Mouse (Mus musculus) forebrain, embryonic 11.5 days (tissue): ENCODE measurements around the gene Gm13889. TPM values are rescaled to one million over a fixed set of nuclear protein-coding genes. Genes with fewer than 3 reads are reported as not detected.

ENCODE experiments used
- ATAC-seq: fragments of 200-750 bp; cut with Nextera tagmentation; replicated peaks from 2 replicates; pipeline ENCODE4 v1.8.0; 2017; ENCODE audit warnings: moderate TSS enrichment; ENCODE audit not compliant: low FRiP score
- DNase-seq: peaks from one replicate; pipeline ENCODE4 v3.0.0-alpha.2; 2017; ENCODE audit warnings: low spot score
- H3K27ac ChIP-seq: fragments of 300-500 bp; sonication (generic); 2 replicates; pipeline ENCODE4 v1.5.1; 2014; ENCODE audit warnings: low read depth, low read length
- H3K27me3 ChIP-seq: fragments of 300-500 bp; sonication (generic); 2 replicates; pipeline ENCODE4 v1.6.1; 2014; ENCODE audit warnings: mild to moderate bottlenecking, low read length, mixed read lengths; ENCODE audit not compliant: control insufficient read depth, insufficient read depth
- H3K36me3 ChIP-seq: fragments of 300-500 bp; sonication (generic); 2 replicates; pipeline ENCODE4 v1.6.1; 2014; ENCODE audit warnings: mild to moderate bottlenecking, low read length, moderate library complexity, mixed read lengths; ENCODE audit not compliant: control insufficient read depth, insufficient read depth
- H3K4me1 ChIP-seq: fragments of 300-500 bp; sonication (generic); replicated peaks from 2 replicates; pipeline ENCODE4 v1.6.1; 2014; ENCODE audit warnings: low read length, mixed read lengths; ENCODE audit not compliant: control insufficient read depth, insufficient read depth
- H3K4me2 ChIP-seq: fragments of 300-500 bp; sonication (generic); 2 replicates; pipeline ENCODE4 v1.6.1; 2014; ENCODE audit warnings: low read depth, mild to moderate bottlenecking, low read length, moderate library complexity, mixed read lengths; ENCODE audit not compliant: severe bottlenecking
- H3K4me3 ChIP-seq: fragments of 300-500 bp; sonication (generic); 2 replicates; pipeline ENCODE4 v1.5.1; 2014; ENCODE audit warnings: low read depth, low read length
- H3K9ac ChIP-seq: fragments of 300-500 bp; sonication (generic); 2 replicates; pipeline ENCODE4 v1.6.1; 2014; ENCODE audit warnings: low read length
- H3K9me3 ChIP-seq: fragments of 300-500 bp; sonication (generic); 2 replicates; pipeline ENCODE4 v1.6.1; 2016; ENCODE audit warnings: low read length, mixed read lengths; ENCODE audit not compliant: control insufficient read depth
- WGBS: fragments of 180-500 bp; shearing (Covaris S2); extraction: QIAGEN DNeasy Blood & Tissue Kit; methylation state at CpG from one replicate; pipeline ENCODE4 v1.1.7; 2014; 5-methylcytosine and 5-hydroxymethylcytosine counted together
- polyA plus RNA-seq: library from polyadenylated mRNA; unstranded; fragments of >200 nt; fragmentation: Nextera tagmentation; extraction: Ambion mirVana; gene quantifications from 2 replicates; pipeline ENCODE4 v1.2.1, GENCODE M21; 2014

Gm13889 gene
- polyA plus RNA-seq, 1 experiment from 2014 or later = 8.5 TPM

DNA sequence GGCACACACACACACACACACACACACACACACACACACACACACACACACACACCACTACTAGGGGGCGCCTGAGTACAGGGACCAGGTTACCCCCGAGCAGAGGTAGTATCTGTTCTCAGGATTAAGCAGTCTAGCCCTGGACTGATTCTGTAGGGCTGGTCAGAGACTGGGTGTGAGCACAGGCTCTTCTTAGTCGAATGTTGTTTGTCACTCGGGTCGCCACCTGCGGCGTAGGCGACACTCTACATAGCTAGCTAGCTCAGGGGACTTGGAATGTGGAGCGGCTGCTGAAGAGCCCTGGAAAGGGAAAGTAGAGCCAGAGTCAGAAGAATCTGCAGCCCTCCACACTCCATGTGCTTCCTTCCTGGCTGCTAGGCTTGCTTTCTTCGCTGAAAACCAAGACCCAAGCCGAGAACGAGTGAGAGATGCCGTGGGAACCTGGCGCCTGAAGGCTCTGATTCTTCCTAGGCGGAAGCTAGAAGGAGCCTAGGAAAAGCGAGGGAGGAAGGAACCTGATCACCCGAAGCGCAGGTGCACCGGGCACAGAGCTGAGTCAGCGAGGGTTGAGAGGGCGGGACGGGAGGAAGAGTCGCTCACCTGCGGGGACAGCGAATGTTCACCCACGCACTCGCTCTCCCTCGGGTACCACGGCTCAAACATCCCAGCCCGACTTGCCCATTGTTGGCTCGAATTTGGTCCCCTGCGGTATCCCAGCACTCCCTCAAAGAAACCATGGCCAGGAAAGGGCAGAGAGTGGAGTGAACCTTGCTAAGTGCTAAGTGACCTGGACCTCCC lies 2.0 kb downstream of the Gm13889 start:
- Histone ChIP-seq H3K27ac (no peak overlapping the region), H3K4me3 (peak overlapping the region; percentile 64), H3K27me3 (peaks cover 5% of the 10 kb centered on the region; the same call in 1 of the 2 replicates), H3K4me2 (peak overlapping the region; percentile 99), H3K36me3 (no peaks in the 10 kb centered on the region), H3K9me3 (no peaks in the 10 kb centered on the region), H3K4me1 (peaks cover 12% of the 10 kb centered on the region; the same call in 1 of the 2 replicates), H3K9ac (peak overlapping the region; percentile 81)
- ATAC-seq (no peak), DNase-seq (peak; percentile 62)
- WGBS = 2% methylated on average over 32 of the region's 32 CpGs

DNA sequence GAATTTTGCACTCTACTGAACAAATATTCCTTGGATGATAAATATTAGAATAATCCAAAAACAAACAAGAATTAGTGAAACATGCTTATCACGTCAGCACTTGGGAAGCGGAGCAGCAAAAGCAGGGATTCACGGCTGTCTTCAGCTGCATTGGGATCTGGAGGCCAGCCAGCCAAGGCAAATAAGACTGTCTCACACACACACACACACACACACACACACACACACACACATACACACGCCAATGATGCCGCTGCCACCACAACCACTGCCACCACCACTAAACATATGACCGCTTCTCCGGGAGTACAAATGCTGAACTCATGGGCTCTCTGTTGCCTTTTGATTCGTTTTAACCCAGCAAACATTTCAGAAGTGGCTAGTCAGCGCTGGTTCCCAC lies 3.3 kb downstream of the Gm13889 start:
- no peak overlapping the region for H3K27ac ChIP-seq
- H3K4me2 ChIP-seq = no peak overlapping the region
- ATAC-seq (no peak), DNase-seq (no peak)
- no peak overlapping the region for H3K4me3 ChIP-seq
- 88% methylated on average over 9 of the region's 9 CpGs for WGBS
- peaks cover 5% of the 10 kb centered on the region; the same call in 1 of the 2 replicates for H3K27me3 ChIP-seq
- H3K9me3 ChIP-seq = no peaks in the 10 kb centered on the region
- H3K4me1 ChIP-seq = peaks cover 12% of the 10 kb centered on the region; the same call in 1 of the 2 replicates
- no peak overlapping the region for H3K9ac ChIP-seq
- no peaks in the 10 kb centered on the region for H3K36me3 ChIP-seq

DNA sequence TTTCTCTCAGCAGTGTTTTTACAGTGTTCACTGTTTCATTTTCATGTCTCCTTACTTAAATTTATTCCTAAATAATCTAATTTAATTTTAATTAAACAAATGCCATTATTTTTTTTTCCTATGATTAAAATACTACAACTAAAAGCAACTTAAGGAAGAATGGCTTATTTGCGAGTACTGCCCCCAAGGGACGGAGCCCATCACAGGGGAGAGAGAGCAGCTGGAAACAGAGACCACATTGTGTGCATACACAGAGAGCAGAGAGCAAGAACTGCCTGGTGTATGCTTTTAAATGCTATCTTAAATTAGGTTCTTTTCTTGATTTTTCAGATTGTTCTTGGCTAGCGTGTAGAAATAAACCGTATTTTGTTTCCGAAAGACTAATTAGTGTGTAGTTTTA lies 10.0 kb downstream of the Gm13889 start:
- Histone ChIP-seq H3K9ac (no peak overlapping the region), H3K27me3 (no peaks in the 10 kb centered on the region), H3K27ac (no peak overlapping the region), H3K4me3 (no peak overlapping the region), H3K9me3 (no peaks in the 10 kb centered on the region; the same call in 1 of the 2 replicates), H3K4me2 (no peak overlapping the region), H3K36me3 (no peaks in the 10 kb centered on the region), H3K4me1 (no peaks in the 10 kb centered on the region)
- 63% methylated on average over 5 of the region's 5 CpGs for WGBS
- no peak for ATAC-seq
- no peak for DNase-seq

DNA sequence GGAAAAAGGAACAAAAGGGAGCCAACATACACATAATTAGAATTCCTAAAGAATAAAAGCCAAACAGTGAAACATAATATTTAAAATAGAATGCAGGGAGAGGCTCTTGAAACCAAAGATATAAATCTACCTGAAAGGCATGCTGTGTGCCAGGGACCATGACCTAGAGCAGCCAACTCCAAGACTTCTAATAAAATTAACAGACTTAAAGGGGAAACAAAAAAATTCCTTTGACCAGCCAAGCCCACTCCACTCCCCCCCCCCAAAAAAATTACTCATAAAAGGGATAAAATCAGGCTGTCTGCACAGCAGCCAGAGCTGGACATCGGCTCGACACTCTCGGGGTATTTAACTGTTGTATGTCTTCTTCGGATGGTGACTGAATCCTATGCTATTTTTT lies 12.1 kb downstream of the Gm13889 start:
- Histone ChIP-seq H3K4me1 (no peaks in the 10 kb centered on the region), H3K27me3 (no peaks in the 10 kb centered on the region), H3K9me3 (no peaks in the 10 kb centered on the region; the same call in 1 of the 2 replicates), H3K27ac (no peak overlapping the region), H3K36me3 (no peaks in the 10 kb centered on the region), H3K4me2 (no peak overlapping the region), H3K4me3 (no peak overlapping the region), H3K9ac (no peak overlapping the region)
- DNase-seq (no peak), ATAC-seq (no peak)
- 94% methylated on average over 4 of the region's 4 CpGs for WGBS

DNA sequence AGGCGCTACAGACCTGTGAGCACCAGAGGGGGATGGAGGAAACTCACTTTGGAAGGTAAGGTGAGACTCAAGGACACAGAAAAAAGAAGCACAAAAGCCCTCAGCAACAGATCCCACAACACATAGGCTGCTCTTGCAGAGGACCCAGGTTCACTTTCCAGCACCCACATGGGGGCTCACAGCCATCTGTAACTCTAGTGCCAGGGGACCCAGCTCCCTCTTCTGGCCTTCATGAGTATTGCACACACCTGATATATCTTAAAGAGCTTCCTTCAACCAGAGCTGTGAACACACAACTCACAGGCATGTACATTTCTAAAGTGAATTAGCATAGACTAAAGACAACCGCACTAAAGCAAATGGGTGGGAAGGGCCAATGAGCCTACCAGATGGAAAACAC lies 12.9 kb downstream of the Gm13889 start:
- Histone ChIP-seq H3K9ac (no peak overlapping the region), H3K27ac (no peak overlapping the region), H3K36me3 (no peaks in the 10 kb centered on the region), H3K27me3 (no peaks in the 10 kb centered on the region), H3K4me1 (no peaks in the 10 kb centered on the region), H3K4me3 (no peak overlapping the region), H3K4me2 (no peak overlapping the region), H3K9me3 (no peaks in the 10 kb centered on the region; the same call in 1 of the 2 replicates)
- no peak for ATAC-seq
- WGBS = 88% methylated on average over 2 of the region's 2 CpGs
- no peak for DNase-seq

DNA sequence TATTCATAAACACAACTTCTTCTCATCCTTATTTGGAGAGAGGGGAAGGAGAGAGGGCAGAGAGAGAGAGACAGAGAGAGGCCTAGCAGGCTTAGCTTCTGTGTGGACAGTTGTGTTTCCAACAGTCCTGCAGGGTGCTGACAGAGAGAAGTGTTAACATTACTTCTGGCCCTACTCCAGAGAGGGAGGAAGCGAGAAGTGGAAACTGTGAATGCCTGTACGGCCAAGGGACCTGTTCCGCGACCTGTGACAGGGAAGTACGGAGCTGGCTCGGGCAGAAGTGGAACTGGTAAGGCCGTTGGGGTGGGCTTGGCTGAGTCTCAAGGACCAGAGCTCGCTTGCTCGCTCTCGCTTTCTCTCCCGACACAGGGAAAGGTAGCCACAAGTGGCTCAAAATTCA lies 15.3 kb downstream of the Gm13889 start:
- Histone ChIP-seq H3K36me3 (no peaks in the 10 kb centered on the region), H3K4me2 (no peak overlapping the region), H3K27ac (no peak overlapping the region), H3K4me3 (no peak overlapping the region), H3K4me1 (no peaks in the 10 kb centered on the region), H3K9me3 (no peaks in the 10 kb centered on the region; the same call in 1 of the 2 replicates), H3K27me3 (no peaks in the 10 kb centered on the region), H3K9ac (no peak overlapping the region)
- WGBS = 91% methylated on average over 11 of the region's 11 CpGs
- no peak for ATAC-seq
- DNase-seq = no peak

DNA sequence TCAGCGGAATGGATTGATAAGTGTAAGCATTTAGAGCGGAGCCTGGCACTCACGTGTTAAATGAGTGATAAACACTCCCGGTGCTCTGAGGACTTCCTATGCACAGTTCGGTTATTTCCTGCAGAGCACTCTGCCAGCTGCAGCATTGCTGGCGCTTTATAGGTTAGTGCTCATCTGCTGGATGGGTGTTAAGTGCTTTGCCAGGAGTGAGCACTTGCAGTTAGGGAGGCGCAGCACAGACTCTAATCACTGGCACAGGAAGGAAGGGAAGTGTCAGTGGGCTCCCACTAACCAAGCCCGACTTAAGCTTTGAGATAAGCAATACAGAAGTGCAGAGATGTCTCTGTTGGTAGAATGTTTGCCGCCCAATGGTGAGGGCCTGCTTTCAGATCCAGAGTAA lies 18.5 kb downstream of the Gm13889 start:
- Histone ChIP-seq H3K4me1 (no peaks in the 10 kb centered on the region), H3K36me3 (no peaks in the 10 kb centered on the region), H3K27me3 (no peaks in the 10 kb centered on the region), H3K4me2 (no peak overlapping the region), H3K9ac (no peak overlapping the region), H3K4me3 (no peak overlapping the region), H3K9me3 (no peaks in the 10 kb centered on the region; the same call in 1 of the 2 replicates), H3K27ac (no peak overlapping the region)
- no peak for ATAC-seq
- WGBS = 87% methylated on average over 9 of the region's 9 CpGs
- DNase-seq = no peak

DNA sequence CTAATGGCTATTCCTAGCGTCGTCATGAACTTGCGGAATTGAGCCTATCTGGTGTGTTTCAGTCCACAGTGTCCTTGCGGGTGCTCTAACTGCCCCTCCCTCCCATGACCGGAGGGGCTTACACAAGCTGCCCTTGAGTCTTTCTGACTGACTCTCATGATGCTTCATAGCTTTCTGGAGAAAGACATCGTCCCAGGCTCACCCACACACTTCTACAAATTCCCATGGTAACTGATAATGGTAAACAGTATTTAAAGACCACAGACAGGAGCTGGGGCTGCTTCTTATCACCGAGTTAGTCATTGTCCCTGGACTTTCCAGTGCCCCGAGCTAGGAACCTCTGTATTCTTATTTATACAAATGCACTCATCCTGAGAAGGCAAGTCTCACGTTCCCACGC lies 28.1 kb downstream of the Gm13889 start:
- 90% methylated on average over 10 of the region's 10 CpGs for WGBS
- H3K9ac ChIP-seq = no peak overlapping the region
- H3K4me2 ChIP-seq = no peak overlapping the region
- DNase-seq = no peak
- no peaks in the 10 kb centered on the region for H3K4me1 ChIP-seq
- H3K27ac ChIP-seq = no peak overlapping the region
- no peaks in the 10 kb centered on the region for H3K36me3 ChIP-seq
- H3K9me3 ChIP-seq = no peaks in the 10 kb centered on the region
- no peaks in the 10 kb centered on the region for H3K27me3 ChIP-seq
- H3K4me3 ChIP-seq = no peak overlapping the region
- ATAC-seq = no peak
